Mouse (Mus musculus): ENCODE measurements around the gene Tshb.

The Tshb gene

GRCm38 (mm10) chr3:102782618-102783017 is at the start of gene Tshb:
TSS of gene Tshb (minus strand) at chr3:102782718.
- no peak for DNase-seq

- peak; percentile 86 for DNase-seq
Measured at GRCm38 (mm10) chr3:102803937-102804336, 21.4 kb upstream of the Tshb start.

GRCm38 (mm10) chr3:102787369-102787768 is 4.9 kb upstream of the Tshb start:
- no peak for DNase-seq

- no peak for DNase-seq
Measured at GRCm38 (mm10) chr3:102773018-102773417, 9.5 kb downstream of the Tshb start.

GRCm38 (mm10) chr3:102764850-102765249 is 17.7 kb downstream of the Tshb start:
- DNase-seq = no peak

GRCm38 (mm10) chr3:102763713-102764400 is 18.7 kb downstream of the Tshb start:
- no peak for DNase-seq

- DNase-seq = no peak
Measured at GRCm38 (mm10) chr3:102762388-102762787, 20.1 kb downstream of the Tshb start.

GRCm38 (mm10) chr3:102760236-102760635 is 22.3 kb downstream of the Tshb start:
- no peak for DNase-seq

- no peak for DNase-seq
Measured at GRCm38 (mm10) chr3:102757019-102757418, 25.5 kb downstream of the Tshb start.

GRCm38 (mm10) chr3:102755801-102756200 is 26.7 kb downstream of the Tshb start:
- DNase-seq = peak; percentile 33

- no peak for DNase-seq
Measured at GRCm38 (mm10) chr3:102752457-102752856, 30.1 kb downstream of the Tshb start.

- DNase-seq = no peak
Measured at GRCm38 (mm10) chr3:102752053-102752452, 30.5 kb downstream of the Tshb start.

GRCm38 (mm10) chr3:102751536-102751935 is 31.0 kb downstream of the Tshb start:
- no peak for DNase-seq

GRCm38 (mm10) chr3:102751136-102751535 is 31.4 kb downstream of the Tshb start:
- DNase-seq = peak; percentile 44

GRCm38 (mm10) chr3:102748686-102749085 is 33.8 kb downstream of the Tshb start:
- no peak for DNase-seq

GRCm38 (mm10) chr3:102748038-102748437 is 34.5 kb downstream of the Tshb start:
- DNase-seq = no peak

- no peak for DNase-seq
Measured at GRCm38 (mm10) chr3:102746174-102746573, 36.3 kb downstream of the Tshb start.

- peak; percentile 37 for DNase-seq
Measured at GRCm38 (mm10) chr3:102744657-102745056, 37.9 kb downstream of the Tshb start.

- DNase-seq = no peak
Measured at GRCm38 (mm10) chr3:102743781-102744471, 38.6 kb downstream of the Tshb start.

- DNase-seq = peak; percentile 56
Measured at GRCm38 (mm10) chr3:102743202-102743601, 39.3 kb downstream of the Tshb start.

GRCm38 (mm10) chr3:102742725-102743124 is 39.8 kb downstream of the Tshb start:
- no peak for DNase-seq

- no peak for DNase-seq
Measured at GRCm38 (mm10) chr3:102738926-102739325, 43.6 kb downstream of the Tshb start.

- peak; percentile 57 for DNase-seq
Measured at GRCm38 (mm10) chr3:102738161-102738901, 44.2 kb downstream of the Tshb start.

- no peak for DNase-seq
Measured at GRCm38 (mm10) chr3:102737106-102737505, 45.4 kb downstream of the Tshb start.
